Mouse (Mus musculus): ENCODE data around the gene Hipk2. TPM values are rescaled to one million over a fixed set of nuclear protein-coding genes. Genes with fewer than 3 reads are reported as not detected.

The Hipk2 gene
- polyA plus RNA-seq, 1 experiment: 14.9 TPM

- Histone ChIP-seq H3K27ac (ENCODE audit: insufficient read depth, low read length) (no peak overlapping the region), H3K4me3 (ENCODE audit: extremely low read depth, insufficient read depth, insufficient read length) (no peak overlapping the region), H3K4me1 (ENCODE audit: control insufficient read depth, insufficient read depth, insufficient read length) (peaks cover 7% of the 10 kb centered on the region; the same call in 1 of the 2 replicates), H3K27me3 (ENCODE audit: control insufficient read depth, insufficient read depth, low read length) (no peaks in the 10 kb centered on the region), H3K36me3 (ENCODE audit: control insufficient read depth, insufficient read depth, low read length) (no peaks in the 10 kb centered on the region)
- WGBS: 82% methylated on average over 6 of the region's 6 CpGs
- no peak for DNase-seq (ENCODE audit: low read depth in 1 of 2, low spot score in 2 of 2)
- TF ChIP-seq POLR2A (IDR thresholded peaks at IDR 0.05; ENCODE audit: low read depth, low read length) (no peak), CTCF (IDR thresholded peaks at IDR 0.05; ENCODE audit: extremely low read depth, insufficient read depth, insufficient read length, insufficient replicate concordance) (no peak)
Observed at GRCm38 (mm10) chr6:38760911-38761706, 114.9 kb downstream of the Hipk2 start.

GRCm38 (mm10) chr6:38759922-38760620 lies 115.9 kb downstream of the Hipk2 start:
- H3K36me3 ChIP-seq (ENCODE audit: control insufficient read depth, insufficient read depth, low read length): no peaks in the 10 kb centered on the region
- WGBS: 66% methylated on average over 6 of the region's 6 CpGs
- TF ChIP-seq POLR2A (IDR thresholded peaks at IDR 0.05; ENCODE audit: low read depth, low read length) (no peak), CTCF (IDR thresholded peaks at IDR 0.05; ENCODE audit: extremely low read depth, insufficient read depth, insufficient read length, insufficient replicate concordance) (no peak)

GRCm38 (mm10) chr6:38759186-38759585 lies 116.8 kb downstream of the Hipk2 start:
- TF ChIP-seq POLR2A (IDR thresholded peaks at IDR 0.05; ENCODE audit: low read depth, low read length) (no peak), CTCF (IDR thresholded peaks at IDR 0.05; ENCODE audit: extremely low read depth, insufficient read depth, insufficient read length, insufficient replicate concordance) (no peak)
- Histone ChIP-seq H3K4me3 (ENCODE audit: extremely low read depth, insufficient read depth, insufficient read length) (no peak overlapping the region), H3K36me3 (ENCODE audit: control insufficient read depth, insufficient read depth, low read length) (no peaks in the 10 kb centered on the region), H3K27ac (ENCODE audit: insufficient read depth, low read length) (no peak overlapping the region), H3K27me3 (ENCODE audit: control insufficient read depth, insufficient read depth, low read length) (no peaks in the 10 kb centered on the region), H3K4me1 (ENCODE audit: control insufficient read depth, insufficient read depth, insufficient read length) (peaks cover 7% of the 10 kb centered on the region; the same call in 1 of the 2 replicates)
- DNase-seq (ENCODE audit: low read depth in 1 of 2, low spot score in 2 of 2): peak in 1 of 2 experiments; percentile 4
- 38% methylated on average over 3 of the region's 3 CpGs for WGBS

More at GRCm38 (mm10) chr6:38759922-38760620, 115.9 kb downstream of the Hipk2 start:
- no peak overlapping the region for H3K27ac ChIP-seq (ENCODE audit: insufficient read depth, low read length)
- H3K4me1 ChIP-seq (ENCODE audit: control insufficient read depth, insufficient read depth, insufficient read length): peaks cover 7% of the 10 kb centered on the region; the same call in 1 of the 2 replicates
- H3K27me3 ChIP-seq (ENCODE audit: control insufficient read depth, insufficient read depth, low read length): no peaks in the 10 kb centered on the region
- DNase-seq (ENCODE audit: low read depth in 1 of 2, low spot score in 2 of 2): no peak
- no peak overlapping the region for H3K4me3 ChIP-seq (ENCODE audit: extremely low read depth, insufficient read depth, insufficient read length)

GRCm38 (mm10) chr6:38757597-38757996 lies 118.4 kb downstream of the Hipk2 start:
- peaks cover 7% of the 10 kb centered on the region; the same call in 1 of the 2 replicates for H3K4me1 ChIP-seq (ENCODE audit: control insufficient read depth, insufficient read depth, insufficient read length)
- H3K36me3 ChIP-seq (ENCODE audit: control insufficient read depth, insufficient read depth, low read length): no peaks in the 10 kb centered on the region
- no peak overlapping the region for H3K27ac ChIP-seq (ENCODE audit: insufficient read depth, low read length)
- TF ChIP-seq CTCF (IDR thresholded peaks at IDR 0.05; ENCODE audit: extremely low read depth, insufficient read depth, insufficient read length, insufficient replicate concordance) (no peak), POLR2A (IDR thresholded peaks at IDR 0.05; ENCODE audit: low read depth, low read length) (no peak)
- H3K27me3 ChIP-seq (ENCODE audit: control insufficient read depth, insufficient read depth, low read length): no peaks in the 10 kb centered on the region
- DNase-seq (ENCODE audit: low read depth in 1 of 2, low spot score in 2 of 2): no peak
- no peak overlapping the region for H3K4me3 ChIP-seq (ENCODE audit: extremely low read depth, insufficient read depth, insufficient read length)
- 98% methylated on average over 2 of the region's 2 CpGs for WGBS

GRCm38 (mm10) chr6:38756968-38757367 lies 119.0 kb downstream of the Hipk2 start:
- Histone ChIP-seq H3K27ac (ENCODE audit: insufficient read depth, low read length) (no peak overlapping the region), H3K4me3 (ENCODE audit: extremely low read depth, insufficient read depth, insufficient read length) (no peak overlapping the region), H3K4me1 (ENCODE audit: control insufficient read depth, insufficient read depth, insufficient read length) (peaks cover 7% of the 10 kb centered on the region; the same call in 1 of the 2 replicates), H3K36me3 (ENCODE audit: control insufficient read depth, insufficient read depth, low read length) (no peaks in the 10 kb centered on the region), H3K27me3 (ENCODE audit: control insufficient read depth, insufficient read depth, low read length) (no peaks in the 10 kb centered on the region)
- no peak for DNase-seq (ENCODE audit: low read depth in 1 of 2, low spot score in 2 of 2)
- TF ChIP-seq CTCF (IDR thresholded peaks at IDR 0.05; ENCODE audit: extremely low read depth, insufficient read depth, insufficient read length, insufficient replicate concordance): no peak
- no peak for TF ChIP-seq POLR2A (IDR thresholded peaks at IDR 0.05; ENCODE audit: low read depth, low read length)
- 93% methylated on average over 4 of the region's 4 CpGs for WGBS

GRCm38 (mm10) chr6:38755961-38756360 lies 120.0 kb downstream of the Hipk2 start:
- no peaks in the 10 kb centered on the region for H3K27me3 ChIP-seq (ENCODE audit: control insufficient read depth, insufficient read depth, low read length)
- TF ChIP-seq CTCF (IDR thresholded peaks at IDR 0.05; ENCODE audit: extremely low read depth, insufficient read depth, insufficient read length, insufficient replicate concordance) (no peak), POLR2A (IDR thresholded peaks at IDR 0.05; ENCODE audit: low read depth, low read length) (no peak)
- WGBS: 89% methylated on average over 2 of the region's 2 CpGs
- H3K27ac ChIP-seq (ENCODE audit: insufficient read depth, low read length): no peak overlapping the region
- H3K36me3 ChIP-seq (ENCODE audit: control insufficient read depth, insufficient read depth, low read length): no peaks in the 10 kb centered on the region
- DNase-seq (ENCODE audit: low read depth in 1 of 2, low spot score in 2 of 2): no peak
- peaks cover 7% of the 10 kb centered on the region; the same call in 1 of the 2 replicates for H3K4me1 ChIP-seq (ENCODE audit: control insufficient read depth, insufficient read depth, insufficient read length)
- no peak overlapping the region for H3K4me3 ChIP-seq (ENCODE audit: extremely low read depth, insufficient read depth, insufficient read length)
